Mouse (Mus musculus) forebrain, embryonic 16.5 days (tissue): ENCODE results near the gene Sytl3. TPM values are rescaled to one million over a fixed set of nuclear protein-coding genes. Genes with fewer than 3 reads are reported as not detected.
A peak's percentile ranks its signal among the peaks of the same experiment; 100 is the strongest.

ENCODE experiments used
- ATAC-seq: fragments of 200-750 bp; cut with Nextera tagmentation; 2 replicates; pipeline ENCODE4 v1.8.0; 2017; ENCODE audit warnings: mild to moderate bottlenecking, moderate library complexity
- H3K27ac ChIP-seq: fragments of 300-500 bp; sonication (generic); 2 replicates; pipeline ENCODE4 v1.5.1; 2014; ENCODE audit warnings: low read length, control low read depth
- H3K27me3 ChIP-seq: fragments of 300-500 bp; sonication (generic); replicated peaks from 2 replicates; pipeline ENCODE4 v1.6.1; 2014; ENCODE audit warnings: low read length; ENCODE audit not compliant: control insufficient read depth, insufficient read depth
- H3K36me3 ChIP-seq: fragments of 300-500 bp; sonication (generic); 2 replicates; pipeline ENCODE4 v1.6.1; 2014; ENCODE audit not compliant: control insufficient read depth, insufficient read depth
- H3K4me1 ChIP-seq: fragments of 300-500 bp; sonication (generic); replicated peaks from 2 replicates; pipeline ENCODE4 v1.6.1; 2014; ENCODE audit warnings: low read length; ENCODE audit not compliant: control insufficient read depth, insufficient read depth
- H3K4me2 ChIP-seq: fragments of 300-500 bp; sonication (generic); 2 replicates; pipeline ENCODE4 v1.6.1; 2014; ENCODE audit warnings: mild to moderate bottlenecking, low read length, control low read depth
- H3K4me3 ChIP-seq: fragments of 300-500 bp; sonication (generic); replicated peaks from 2 replicates; pipeline ENCODE4 v1.5.1; 2014; ENCODE audit warnings: mild to moderate bottlenecking, low read length, control low read depth
- H3K9ac ChIP-seq: fragments of 300-500 bp; sonication (generic); replicated peaks from 2 replicates; pipeline ENCODE4 v1.6.1; 2014; ENCODE audit warnings: low read depth, low read length, control low read depth
- H3K9me3 ChIP-seq: fragments of 300-500 bp; sonication (generic); 2 replicates; pipeline ENCODE4 v1.6.1; 2016; ENCODE audit warnings: low read length; ENCODE audit not compliant: control insufficient read depth
- WGBS: fragments of 180-500 bp; shearing (Covaris S2); extraction: QIAGEN DNeasy Blood & Tissue Kit; methylation state at CpG from one replicate; pipeline ENCODE4 v1.1.7; 2014; 5-methylcytosine and 5-hydroxymethylcytosine counted together
- polyA plus RNA-seq: library from polyadenylated mRNA; unstranded; fragments of >200 nt; fragmentation: Nextera tagmentation; extraction: Ambion mirVana; gene quantifications from 2 replicates; pipeline ENCODE4 v1.2.1, GENCODE M21; 2015

The Sytl3 gene
- polyA plus RNA-seq, 1 experiment from 2014 or later = 0.30 TPM

DNA sequence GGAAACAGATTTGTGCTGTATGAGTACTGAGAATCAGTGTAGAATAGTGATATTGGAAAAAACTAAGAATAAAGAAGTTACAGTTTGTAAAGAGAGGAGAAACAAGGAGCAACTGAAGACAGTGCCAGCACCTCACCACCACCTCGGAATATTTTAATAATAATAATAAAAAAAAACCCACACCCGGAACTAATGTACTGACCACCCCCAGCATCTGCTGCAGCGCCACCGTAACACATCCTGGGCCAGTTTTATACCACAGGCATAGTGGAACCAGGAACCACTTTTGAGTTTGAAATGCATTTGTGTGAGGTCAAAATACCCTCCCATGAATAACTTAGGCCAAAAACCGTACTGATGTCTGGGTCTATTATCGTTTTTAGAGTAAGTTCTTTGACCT is 122.4 kb downstream of the Sytl3 start:
- no peaks in the 10 kb centered on the region for H3K36me3 ChIP-seq
- H3K4me3 ChIP-seq = peak overlapping the region; percentile 34
- H3K27me3 ChIP-seq = no peaks in the 10 kb centered on the region
- no peak overlapping the region for H3K9ac ChIP-seq
- WGBS = 35% methylated on average over 6 of the region's 6 CpGs
- ATAC-seq = no peak
- no peak overlapping the region for H3K27ac ChIP-seq
- H3K4me1 ChIP-seq = peaks cover 49% of the 10 kb centered on the region
- no peaks in the 10 kb centered on the region for H3K9me3 ChIP-seq
- peak overlapping the region; percentile 85 for H3K4me2 ChIP-seq

DNA sequence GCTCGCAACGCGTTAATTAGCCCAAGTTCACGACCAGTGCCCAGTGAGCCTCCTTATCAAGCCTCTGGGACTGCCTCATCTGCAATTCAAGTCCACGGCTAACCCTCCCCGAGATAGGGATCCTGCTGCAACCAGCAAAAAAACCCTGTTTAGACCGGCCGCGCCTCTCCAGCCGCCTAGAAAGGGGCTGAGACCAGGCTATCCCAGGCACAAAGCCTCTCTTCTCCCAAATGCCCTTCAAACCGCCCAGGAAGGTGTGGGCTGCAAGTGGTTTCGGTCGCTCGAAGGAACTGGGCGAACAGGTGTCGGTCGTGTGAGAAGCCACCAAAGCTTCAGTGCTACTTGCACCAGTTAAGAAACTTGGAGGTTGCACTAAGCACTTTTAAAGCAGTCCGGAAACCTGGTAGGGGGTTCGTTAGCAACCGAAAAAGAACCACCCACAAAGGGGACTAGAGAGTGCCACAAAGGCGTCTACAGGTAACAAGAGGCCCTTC is 123.2 kb downstream of the Sytl3 start:
- Histone ChIP-seq H3K4me1 (peaks cover 43% of the 10 kb centered on the region), H3K27me3 (no peaks in the 10 kb centered on the region), H3K4me2 (peak overlapping the region; percentile 80), H3K4me3 (peak overlapping the region; percentile 77), H3K9ac (peak overlapping the region; percentile 79), H3K36me3 (no peaks in the 10 kb centered on the region), H3K9me3 (no peaks in the 10 kb centered on the region), H3K27ac (peak overlapping the region; percentile 44; the same call in 1 of the 2 replicates)
- WGBS = under 1% methylated on average over 21 of the region's 21 CpGs
- no peak for ATAC-seq

DNA sequence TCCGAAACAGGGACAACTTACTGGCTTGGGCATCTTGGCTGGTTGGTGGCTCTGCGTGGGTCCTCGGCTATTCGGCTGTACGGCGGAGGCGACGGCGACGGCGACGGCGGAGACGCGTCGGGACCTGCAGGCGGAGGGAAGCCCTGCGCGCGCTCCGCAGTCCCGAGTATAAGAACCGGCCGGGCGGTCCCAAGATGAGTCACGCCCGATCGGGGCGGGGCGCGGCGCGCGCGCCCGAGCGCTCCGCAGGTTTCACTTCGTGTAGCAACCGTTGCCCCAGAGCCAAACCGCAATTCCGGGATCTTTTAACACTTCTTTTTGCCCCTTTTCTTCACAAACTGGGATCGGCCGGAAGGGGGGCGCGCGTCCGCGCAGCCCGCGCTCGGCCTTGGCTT is 123.7 kb downstream of the Sytl3 start, which contains the start of gene Ezr:
Ezr (minus strand) TSS at position 174 of the 395 bp plus-strand sequence.
- H3K4me1 ChIP-seq = peaks cover 42% of the 10 kb centered on the region
- H3K27me3 ChIP-seq = no peaks in the 10 kb centered on the region
- H3K36me3 ChIP-seq = no peaks in the 10 kb centered on the region
- no peaks in the 10 kb centered on the region for H3K9me3 ChIP-seq
- H3K27ac ChIP-seq = peak within 1 kb of the TSS; percentile 44; the same call in 1 of the 2 replicates
- H3K9ac ChIP-seq = peak within 1 kb of the TSS; percentile 79
- H3K4me2 ChIP-seq = peak within 1 kb of the TSS; percentile 80
- peak within 1 kb of the TSS; percentile 77 for H3K4me3 ChIP-seq
- peak; percentile 79 for ATAC-seq
- WGBS = under 1% methylated on average over 52 of the region's 52 CpGs

DNA sequence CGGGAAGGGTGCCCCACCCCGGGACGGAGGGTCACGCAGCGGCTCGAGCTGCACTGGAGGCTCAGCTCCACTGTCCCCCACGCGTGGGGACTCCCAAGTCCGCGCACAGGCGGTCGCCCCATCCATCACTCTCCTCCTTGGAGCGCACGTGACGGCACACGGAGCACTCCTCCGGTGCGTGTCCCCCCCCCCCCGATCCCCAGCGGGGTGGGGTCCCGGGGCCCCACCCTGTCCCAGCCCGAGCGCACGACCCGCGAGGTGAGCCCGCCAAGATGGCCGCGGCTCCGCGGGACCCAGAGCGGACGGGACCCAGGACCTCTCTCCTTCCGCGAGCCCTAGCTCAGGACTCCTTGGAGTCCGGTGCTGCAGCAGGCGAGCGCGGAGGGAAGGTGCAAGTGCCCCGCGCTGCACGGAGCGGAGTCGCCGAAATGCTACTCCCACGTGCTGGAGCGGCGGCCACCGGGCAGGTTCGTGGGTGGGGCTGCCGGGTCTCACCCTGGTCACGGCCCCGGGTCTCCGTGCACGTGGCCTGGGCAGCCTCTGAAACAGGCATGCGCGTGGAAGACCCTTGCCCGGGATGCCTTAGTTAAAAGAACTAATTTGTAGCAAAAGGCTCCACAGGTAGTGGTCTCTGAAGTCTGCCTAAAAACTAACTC is 124.2 kb downstream of the Sytl3 start:
- Histone ChIP-seq H3K27ac (peak overlapping the region; percentile 39; the same call in 1 of the 2 replicates), H3K27me3 (no peaks in the 10 kb centered on the region)
- under 1% methylated on average over 57 of the region's 58 CpGs for WGBS

DNA sequence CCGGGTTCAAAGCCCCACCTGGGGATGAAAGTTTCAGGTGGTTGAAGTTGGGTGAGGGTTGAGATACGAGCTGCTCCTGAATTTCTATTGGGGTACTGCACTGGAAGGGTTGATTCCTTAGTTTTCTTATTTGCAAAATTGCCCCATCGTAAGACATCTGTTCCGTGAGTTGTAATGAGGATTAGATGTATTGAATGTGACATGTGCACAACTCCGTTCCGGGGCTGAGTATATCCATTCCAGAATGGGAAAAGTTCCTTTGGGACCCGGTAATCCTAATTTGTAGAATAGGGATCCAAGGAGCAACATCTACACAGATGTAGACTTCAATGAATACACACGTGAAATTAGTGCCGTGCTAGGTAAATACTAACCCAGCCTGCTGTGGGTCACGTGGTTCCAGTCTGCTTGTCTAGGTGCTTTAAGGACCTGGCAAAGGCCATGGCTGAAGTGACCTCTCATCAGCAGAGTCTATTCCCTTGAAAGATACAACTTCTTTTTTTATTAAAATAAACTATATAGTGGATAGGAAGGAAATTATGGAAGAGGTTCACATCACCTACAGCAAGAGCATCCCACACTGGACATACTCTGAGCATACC is 125.0 kb downstream of the Sytl3 start:
- Histone ChIP-seq H3K4me1 (peaks cover 33% of the 10 kb centered on the region), H3K4me2 (peak overlapping the region; percentile 80), H3K4me3 (peak overlapping the region; percentile 77), H3K9me3 (no peaks in the 10 kb centered on the region), H3K27me3 (no peaks in the 10 kb centered on the region), H3K36me3 (no peaks in the 10 kb centered on the region), H3K27ac (no peak overlapping the region), H3K9ac (no peak overlapping the region)
- no peak for ATAC-seq
- WGBS = 49% methylated on average over 10 of the region's 10 CpGs

More for the DNA sequence above, 124.2 kb downstream of the Sytl3 start:
- H3K9me3 ChIP-seq = no peaks in the 10 kb centered on the region
- H3K4me2 ChIP-seq = peak overlapping the region; percentile 80
- H3K4me3 ChIP-seq = peak overlapping the region; percentile 77
- peaks cover 39% of the 10 kb centered on the region for H3K4me1 ChIP-seq
- H3K9ac ChIP-seq = peak overlapping the region; percentile 79
- peak; percentile 45 for ATAC-seq
- H3K36me3 ChIP-seq = no peaks in the 10 kb centered on the region

DNA sequence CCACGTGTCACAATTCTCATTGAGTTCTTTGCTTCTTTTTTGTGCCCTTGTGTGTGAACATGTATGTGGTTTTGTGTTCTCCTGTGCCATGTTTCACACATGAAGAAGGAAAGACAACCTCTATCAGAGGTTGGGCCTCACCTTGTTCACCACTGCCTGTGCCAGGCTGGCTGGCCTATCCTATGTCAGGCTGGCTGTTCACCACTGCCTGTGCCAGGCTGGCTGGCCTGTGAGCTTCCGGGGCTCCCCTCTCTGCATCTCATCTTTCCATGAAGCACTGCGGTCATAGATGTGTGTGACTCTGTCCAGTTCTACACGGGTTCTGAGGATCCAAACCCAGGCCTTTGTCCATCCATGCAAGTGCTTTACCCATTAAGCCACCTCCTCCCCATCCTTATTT is 128.3 kb downstream of the Sytl3 start:
- no peak for ATAC-seq
- H3K27me3 ChIP-seq = no peaks in the 10 kb centered on the region
- H3K9ac ChIP-seq = no peak overlapping the region
- H3K36me3 ChIP-seq = no peaks in the 10 kb centered on the region
- H3K9me3 ChIP-seq = no peaks in the 10 kb centered on the region
- no peak overlapping the region for H3K27ac ChIP-seq
- H3K4me3 ChIP-seq = no peak overlapping the region
- peaks cover 18% of the 10 kb centered on the region for H3K4me1 ChIP-seq
- H3K4me2 ChIP-seq = no peak overlapping the region
- WGBS = 89% methylated on average over 4 of the region's 4 CpGs

Other genes starting within 250 kb of the Sytl3 start
- 783 and 897 TPM in 2 replicates for gene Dynlt1b, start 229.0 kb upstream of the Sytl3 start, polyA plus RNA-seq
- gene Dynlt1c, start 57.4 kb upstream of the Sytl3 start, polyA plus RNA-seq = 45.8 and 62.4 TPM in 2 replicates
- gene Dynlt1f, start 3.2 kb upstream of the Sytl3 start, polyA plus RNA-seq = 201 and 206 TPM in 2 replicates
- gene Ezr, start 123.7 kb downstream of the Sytl3 start, polyA plus RNA-seq = 100 and 127 TPM in 2 replicates